Mouse (Mus musculus) midbrain, embryonic 13.5 days (tissue): Measurements from ENCODE around the gene Sh3pxd2a. TPM values are rescaled to one million over a fixed set of nuclear protein-coding genes. Genes with fewer than 3 reads are reported as not detected.

Experiments
- ATAC-seq: fragments of 200-750 bp; cut with Nextera tagmentation; 2 replicates; pipeline ENCODE4 v1.8.0; 2017; ENCODE audit warnings: mild to moderate bottlenecking, moderate TSS enrichment, moderate library complexity
- H3K27ac ChIP-seq: fragments of 300-500 bp; sonication (generic); 2 replicates; pipeline ENCODE4 v1.5.1; 2015; ENCODE audit warnings: inconsistent platforms, mild to moderate bottlenecking, moderate library complexity
- H3K27me3 ChIP-seq: fragments of 300-500 bp; sonication (generic); 2 replicates; pipeline ENCODE4 v1.6.1; 2015; ENCODE audit warnings: mild to moderate bottlenecking, inconsistent platforms
- H3K36me3 ChIP-seq: fragments of 300-500 bp; sonication (generic); 2 replicates; pipeline ENCODE4 v1.6.1; 2015; ENCODE audit warnings: mild to moderate bottlenecking, inconsistent platforms
- H3K4me1 ChIP-seq: fragments of 300-500 bp; sonication (generic); replicated peaks from 2 replicates; pipeline ENCODE4 v1.6.1; 2015; ENCODE audit warnings: inconsistent platforms
- H3K4me2 ChIP-seq: fragments of 300-500 bp; sonication (generic); replicated peaks from 2 replicates; pipeline ENCODE4 v1.6.1; 2015; ENCODE audit warnings: moderate library complexity, mild to moderate bottlenecking, inconsistent platforms
- H3K4me3 ChIP-seq: fragments of 300-500 bp; sonication (generic); replicated peaks from 2 replicates; pipeline ENCODE4 v1.5.1; 2015; ENCODE audit warnings: mild to moderate bottlenecking, inconsistent platforms
- H3K9ac ChIP-seq: fragments of 300-500 bp; sonication (generic); replicated peaks from 2 replicates; pipeline ENCODE4 v1.6.1; 2015; ENCODE audit warnings: mild to moderate bottlenecking, inconsistent platforms
- H3K9me3 ChIP-seq: fragments of 300-500 bp; sonication (generic); 2 replicates; pipeline ENCODE4 v1.6.1; 2016; ENCODE audit warnings: mild to moderate bottlenecking, inconsistent platforms
- WGBS: fragments of 180-500 bp; shearing (Covaris S2); methylation state at CpG from one replicate; pipeline ENCODE4 v1.1.7; 2015; 5-methylcytosine and 5-hydroxymethylcytosine counted together
- polyA plus RNA-seq: library from polyadenylated mRNA; unstranded; fragments of >200 nt; fragmentation: Nextera tagmentation; extraction: Ambion mirVana; gene quantifications from 2 replicates; pipeline ENCODE4 v1.2.1, GENCODE M21; 2015

Sh3pxd2a gene
- polyA plus RNA-seq, 1 experiment from 2014 or later: 2.2 TPM

GRCm38 (mm10) chr19:47232077-47232865 lies 231.9 kb downstream of the Sh3pxd2a start:
- Histone ChIP-seq H3K4me3 (no peak overlapping the region), H3K4me1 (peaks cover 17% of the 10 kb centered on the region), H3K27me3 (peaks cover 2% of the 10 kb centered on the region; the same call in 1 of the 2 replicates), H3K36me3 (no peaks in the 10 kb centered on the region), H3K27ac (no peak overlapping the region), H3K9me3 (no peaks in the 10 kb centered on the region), H3K9ac (no peak overlapping the region), H3K4me2 (no peak overlapping the region)
- WGBS: 85% methylated on average over 5 of the region's 5 CpGs
- ATAC-seq: no peak

- 84% methylated on average over 6 of the region's 6 CpGs for whole genome bisulfite sequencing
- Histone ChIP-seq H3K9ac (no peak overlapping the region), H3K4me1 (peaks cover 17% of the 10 kb centered on the region), H3K9me3 (no peaks in the 10 kb centered on the region), H3K27me3 (peaks cover 2% of the 10 kb centered on the region; the same call in 1 of the 2 replicates), H3K4me2 (no peak overlapping the region), H3K4me3 (no peak overlapping the region), H3K27ac (no peak overlapping the region), H3K36me3 (no peaks in the 10 kb centered on the region)
- ATAC-seq: no peak
Measured at GRCm38 (mm10) chr19:47231389-47231788, 232.8 kb downstream of the Sh3pxd2a start.

GRCm38 (mm10) chr19:47230682-47231081 lies 233.5 kb downstream of the Sh3pxd2a start:
- WGBS: 88% methylated on average over 8 of the region's 8 CpGs
- H3K4me3 ChIP-seq: no peak overlapping the region
- no peak overlapping the region for H3K4me2 ChIP-seq
- no peaks in the 10 kb centered on the region for H3K36me3 ChIP-seq
- H3K4me1 ChIP-seq: peaks cover 17% of the 10 kb centered on the region
- no peak overlapping the region for H3K27ac ChIP-seq
- no peak overlapping the region for H3K9ac ChIP-seq
- H3K27me3 ChIP-seq: no peaks in the 10 kb centered on the region; the same call in 1 of the 2 replicates
- no peak for ATAC-seq
- no peaks in the 10 kb centered on the region for H3K9me3 ChIP-seq

- 90% methylated on average over 7 of the region's 7 CpGs for WGBS
- Histone ChIP-seq H3K36me3 (no peaks in the 10 kb centered on the region), H3K4me3 (no peak overlapping the region), H3K4me2 (no peak overlapping the region), H3K27ac (no peak overlapping the region), H3K27me3 (no peaks in the 10 kb centered on the region; the same call in 1 of the 2 replicates), H3K9ac (no peak overlapping the region), H3K4me1 (peaks cover 17% of the 10 kb centered on the region), H3K9me3 (no peaks in the 10 kb centered on the region)
- no peak for ATAC-seq
Measured at GRCm38 (mm10) chr19:47230082-47230481, 234.1 kb downstream of the Sh3pxd2a start.

- no peak overlapping the region for H3K4me2 ChIP-seq
- no peak for ATAC-seq
- peaks cover 17% of the 10 kb centered on the region for H3K4me1 ChIP-seq
- no peaks in the 10 kb centered on the region; the same call in 1 of the 2 replicates for H3K27me3 ChIP-seq
- H3K27ac ChIP-seq: no peak overlapping the region
- 85% methylated on average over 5 of the region's 5 CpGs for WGBS
- no peaks in the 10 kb centered on the region for H3K36me3 ChIP-seq
- H3K9me3 ChIP-seq: no peaks in the 10 kb centered on the region
- H3K4me3 ChIP-seq: no peak overlapping the region
- no peak overlapping the region for H3K9ac ChIP-seq
Measured at GRCm38 (mm10) chr19:47229461-47229860, 234.7 kb downstream of the Sh3pxd2a start.

GRCm38 (mm10) chr19:47228725-47229252 lies 235.4 kb downstream of the Sh3pxd2a start:
- peak; percentile 71 for ATAC-seq
- Histone ChIP-seq H3K27ac (no peak overlapping the region), H3K4me2 (peak overlapping the region; percentile 56), H3K4me1 (peaks cover 17% of the 10 kb centered on the region), H3K27me3 (no peaks in the 10 kb centered on the region; the same call in 1 of the 2 replicates), H3K9ac (peak overlapping the region; percentile 56), H3K9me3 (no peaks in the 10 kb centered on the region), H3K36me3 (no peaks in the 10 kb centered on the region), H3K4me3 (peak overlapping the region; percentile 18)
- 7% methylated on average over 17 of the region's 17 CpGs for WGBS

GRCm38 (mm10) chr19:47225791-47226190 lies 238.4 kb downstream of the Sh3pxd2a start:
- Histone ChIP-seq H3K9me3 (no peaks in the 10 kb centered on the region), H3K9ac (no peak overlapping the region), H3K4me1 (peaks cover 40% of the 10 kb centered on the region), H3K27me3 (no peaks in the 10 kb centered on the region; the same call in 1 of the 2 replicates), H3K27ac (no peak overlapping the region), H3K4me2 (no peak overlapping the region), H3K4me3 (no peak overlapping the region), H3K36me3 (no peaks in the 10 kb centered on the region)
- ATAC-seq: no peak
- 83% methylated on average over 5 of the region's 5 CpGs for WGBS

- Histone ChIP-seq H3K27ac (no peak overlapping the region), H3K36me3 (no peaks in the 10 kb centered on the region), H3K4me3 (no peak overlapping the region), H3K9me3 (no peaks in the 10 kb centered on the region), H3K4me1 (peaks cover 37% of the 10 kb centered on the region), H3K9ac (no peak overlapping the region), H3K27me3 (no peaks in the 10 kb centered on the region; the same call in 1 of the 2 replicates), H3K4me2 (no peak overlapping the region)
- no peak for ATAC-seq
- 79% methylated on average over 4 of the region's 4 CpGs for WGBS
Measured at GRCm38 (mm10) chr19:47224743-47225142, 239.5 kb downstream of the Sh3pxd2a start.

- peaks cover 23% of the 10 kb centered on the region for H3K4me1 ChIP-seq
- H3K9ac ChIP-seq: no peak overlapping the region
- H3K9me3 ChIP-seq: no peaks in the 10 kb centered on the region
- H3K36me3 ChIP-seq: no peaks in the 10 kb centered on the region
- WGBS: 79% methylated on average over 15 of the region's 15 CpGs
- H3K27me3 ChIP-seq: no peaks in the 10 kb centered on the region
- no peak for ATAC-seq
- H3K4me2 ChIP-seq: no peak overlapping the region
- no peak overlapping the region for H3K4me3 ChIP-seq
- 0 out of 2 replicates have a peak overlapping the region, but pooled peaks have one; percentile 16 for H3K27ac ChIP-seq
Measured at GRCm38 (mm10) chr19:47222841-47223557, 241.2 kb downstream of the Sh3pxd2a start.

GRCm38 (mm10) chr19:47222154-47222840 lies 241.9 kb downstream of the Sh3pxd2a start:
- no peak overlapping the region for H3K27ac ChIP-seq
- no peak overlapping the region for H3K4me2 ChIP-seq
- no peaks in the 10 kb centered on the region for H3K9me3 ChIP-seq
- 85% methylated on average over 8 of the region's 8 CpGs for WGBS
- H3K4me3 ChIP-seq: no peak overlapping the region
- no peak for ATAC-seq
- H3K36me3 ChIP-seq: no peaks in the 10 kb centered on the region
- H3K27me3 ChIP-seq: no peaks in the 10 kb centered on the region
- H3K4me1 ChIP-seq: peaks cover 23% of the 10 kb centered on the region
- H3K9ac ChIP-seq: no peak overlapping the region

GRCm38 (mm10) chr19:47221500-47222153 lies 242.6 kb downstream of the Sh3pxd2a start:
- Histone ChIP-seq H3K27me3 (no peaks in the 10 kb centered on the region), H3K4me2 (no peak overlapping the region), H3K9me3 (no peaks in the 10 kb centered on the region), H3K27ac (0 out of 2 replicates have a peak overlapping the region, but pooled peaks have one; percentile 19), H3K9ac (no peak overlapping the region; the same call in 1 of the 2 replicates), H3K4me1 (peaks cover 23% of the 10 kb centered on the region), H3K4me3 (no peak overlapping the region), H3K36me3 (no peaks in the 10 kb centered on the region)
- ATAC-seq: peak; percentile 40; the same call in 1 of the 2 replicates
- 61% methylated on average over 7 of the region's 7 CpGs for WGBS
